Mouse (Mus musculus) kidney, embryonic 15.5 days (tissue): ENCODE data around the gene Tmem258. TPM values are rescaled to one million over a fixed set of nuclear protein-coding genes. Genes with fewer than 3 reads are reported as not detected.

Experiments
- ATAC-seq: fragments of 200-750 bp; cut with Nextera tagmentation; replicated peaks from 2 replicates; pipeline ENCODE4 v1.8.0; 2017; ENCODE audit warnings: moderate TSS enrichment; ENCODE audit not compliant: low FRiP score
- H3K27ac ChIP-seq: fragments of 300-500 bp; sonication (generic); 2 replicates; pipeline ENCODE4 v1.5.1; 2015; ENCODE audit warnings: mild to moderate bottlenecking, inconsistent platforms
- H3K27me3 ChIP-seq: fragments of 300-500 bp; sonication (generic); 2 replicates; pipeline ENCODE4 v1.6.1; 2015; ENCODE audit warnings: inconsistent platforms
- H3K36me3 ChIP-seq: fragments of 300-500 bp; sonication (generic); 2 replicates; pipeline ENCODE4 v1.6.1; 2015; ENCODE audit warnings: inconsistent platforms
- H3K4me1 ChIP-seq: fragments of 300-500 bp; sonication (generic); 2 replicates; pipeline ENCODE4 v1.6.1; 2015; ENCODE audit warnings: inconsistent platforms
- H3K4me2 ChIP-seq: fragments of 300-500 bp; sonication (generic); 2 replicates; pipeline ENCODE4 v1.6.1; 2015; ENCODE audit warnings: moderate library complexity, mild to moderate bottlenecking, inconsistent platforms
- H3K4me3 ChIP-seq: fragments of 300-500 bp; sonication (generic); replicated peaks from 2 replicates; pipeline ENCODE4 v1.5.1; 2015; ENCODE audit warnings: mild to moderate bottlenecking, inconsistent platforms
- H3K9ac ChIP-seq: fragments of 300-500 bp; sonication (generic); 2 replicates; pipeline ENCODE4 v1.6.1; 2015; ENCODE audit warnings: mild to moderate bottlenecking, inconsistent platforms
- H3K9me3 ChIP-seq: fragments of 300-500 bp; sonication (generic); replicated peaks from 2 replicates; pipeline ENCODE4 v1.6.1; 2016; ENCODE audit warnings: inconsistent platforms
- WGBS: fragments of 180-500 bp; shearing (Covaris S2); methylation state at CpG from one replicate; pipeline ENCODE4 v1.1.7; 2015; ENCODE audit warnings: mixed read lengths; 5-methylcytosine and 5-hydroxymethylcytosine counted together
- microRNA-seq: library from miRNA; unstranded; fragments of <30 nt; microRNA quantifications from one replicate; pipeline ENCODE4, GENCODE M21; 2016
- polyA plus RNA-seq: library from polyadenylated mRNA; unstranded; fragments of >200 nt; fragmentation: Nextera tagmentation; extraction: Ambion mirVana; gene quantifications from 2 replicates; pipeline ENCODE4 v1.2.1, GENCODE M21; 2015

The Tmem258 gene
- polyA plus RNA-seq, 1 experiment from 2014 or later, result 477 TPM

GRCm38 (mm10) chr19:10247165-10247564 is 43.4 kb downstream of the Tmem258 start:
- H3K27ac ChIP-seq, result peak overlapping the region; percentile 37; the same call in 1 of the 2 replicates
- WGBS, result 20% methylated on average over 6 of the region's 6 CpGs

GRCm38 (mm10) chr19:10248128-10248527 is 44.3 kb downstream of the Tmem258 start:
- H3K4me3 ChIP-seq, result no peak overlapping the region
- peak; percentile 84 for ATAC-seq
- no peaks in the 10 kb centered on the region for H3K27me3 ChIP-seq
- no peaks in the 10 kb centered on the region for H3K36me3 ChIP-seq
- H3K9me3 ChIP-seq, result no peaks in the 10 kb centered on the region
- peak overlapping the region; percentile 62 for H3K27ac ChIP-seq
- no peak overlapping the region for H3K9ac ChIP-seq
- H3K4me2 ChIP-seq, result peak overlapping the region; percentile 33
- H3K4me1 ChIP-seq, result peaks cover 25% of the 10 kb centered on the region
- WGBS, result 20% methylated on average over 20 of the region's 20 CpGs

More at GRCm38 (mm10) chr19:10247165-10247564, 43.4 kb downstream of the Tmem258 start:
- Histone ChIP-seq H3K4me2 (no peak overlapping the region), H3K9me3 (no peaks in the 10 kb centered on the region), H3K27me3 (no peaks in the 10 kb centered on the region), H3K4me1 (peaks cover 29% of the 10 kb centered on the region), H3K9ac (peak overlapping the region; percentile 23; the same call in 1 of the 2 replicates), H3K36me3 (no peaks in the 10 kb centered on the region), H3K4me3 (no peak overlapping the region)
- ATAC-seq, result 0 out of 2 replicates have a peak, but pooled peaks have one; percentile 20

Small RNA genes within 50 kb of the gene (microRNA-seq; reads per million reads assigned to microRNA genes)
- 0.44 reads per million for gene Mir6993

Other genes with a start within 250 kb of the Tmem258 start
- gene Fth1, start 223.4 kb upstream of the Tmem258 start, polyA plus RNA-seq, result 1,594 and 1,598 TPM in 2 replicates
- 1.4 and 1.7 TPM in 2 replicates for gene Best1, start 202.4 kb upstream of the Tmem258 start, polyA plus RNA-seq
- 28.0 and 34.3 TPM in 2 replicates for gene Rab3il1, start 202.3 kb upstream of the Tmem258 start, polyA plus RNA-seq
- 21.5 and 22.3 TPM in 2 replicates for gene Fads3, start 162.4 kb upstream of the Tmem258 start, polyA plus RNA-seq
- 76.5 and 98.4 TPM in 2 replicates for gene Fads2, start 102.3 kb upstream of the Tmem258 start, polyA plus RNA-seq
- 95.3 and 108 TPM in 2 replicates for gene Fads1, start 21.1 kb upstream of the Tmem258 start, polyA plus RNA-seq
- 109 and 111 TPM in 2 replicates for gene Fen1, start 155 bp downstream of the Tmem258 start, polyA plus RNA-seq
- gene Myrf, start 36.7 kb downstream of the Tmem258 start, polyA plus RNA-seq, result 3.3 and 4.2 TPM in 2 replicates
- gene Dagla, start 100.9 kb downstream of the Tmem258 start, polyA plus RNA-seq, result 3.1 and 3.7 TPM in 2 replicates
- gene Syt7, start 185.1 kb downstream of the Tmem258 start, polyA plus RNA-seq, result 1.5 and 2.3 TPM in 2 replicates